Mouse (Mus musculus): ENCODE data around the gene Enpp6. TPM values are rescaled to one million over a fixed set of nuclear protein-coding genes. Genes with fewer than 3 reads are reported as not detected.

Enpp6 gene
- polyA plus RNA-seq, 1 experiment from 2014 or later: 2.5 TPM

DNA sequence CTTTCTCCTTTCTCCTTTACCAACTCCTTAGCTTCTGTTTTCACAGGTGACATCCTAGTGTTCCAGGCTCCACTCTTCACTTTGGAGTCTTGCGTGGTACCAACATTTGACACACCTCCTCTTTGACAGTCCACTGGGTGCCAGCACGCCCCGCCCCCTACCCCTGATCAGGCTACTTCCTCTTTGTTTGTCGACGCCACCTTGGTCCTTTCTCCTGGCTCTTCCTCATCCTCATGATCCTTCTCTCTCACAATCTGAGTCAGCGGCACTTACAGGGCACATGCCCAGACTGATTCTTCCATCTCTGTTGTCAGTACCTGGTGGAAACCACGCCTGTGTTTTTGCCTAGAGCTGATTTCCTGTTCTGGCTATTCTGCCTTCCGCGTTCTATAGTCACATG is 5.9 kb downstream of the Enpp6 start:
- WGBS: 90% methylated on average over 9 of the region's 9 CpGs
- Histone ChIP-seq H3K4me3 (no peak overlapping the region), H3K27me3 (replicated peaks) (no peaks in the 10 kb centered on the region), H3K36me3 (no peaks in the 10 kb centered on the region), H3K27ac (ENCODE audit: poor library complexity, severe bottlenecking) (no peak overlapping the region), H3K4me2 (no peak overlapping the region), H3K9ac (no peak overlapping the region), H3K4me1 (replicated peaks) (no peaks in the 10 kb centered on the region), H3K9me3 (replicated peaks) (no peaks in the 10 kb centered on the region)
- no peak for ATAC-seq (ENCODE audit: insufficient number of reproducible peaks, low FRiP score)

DNA sequence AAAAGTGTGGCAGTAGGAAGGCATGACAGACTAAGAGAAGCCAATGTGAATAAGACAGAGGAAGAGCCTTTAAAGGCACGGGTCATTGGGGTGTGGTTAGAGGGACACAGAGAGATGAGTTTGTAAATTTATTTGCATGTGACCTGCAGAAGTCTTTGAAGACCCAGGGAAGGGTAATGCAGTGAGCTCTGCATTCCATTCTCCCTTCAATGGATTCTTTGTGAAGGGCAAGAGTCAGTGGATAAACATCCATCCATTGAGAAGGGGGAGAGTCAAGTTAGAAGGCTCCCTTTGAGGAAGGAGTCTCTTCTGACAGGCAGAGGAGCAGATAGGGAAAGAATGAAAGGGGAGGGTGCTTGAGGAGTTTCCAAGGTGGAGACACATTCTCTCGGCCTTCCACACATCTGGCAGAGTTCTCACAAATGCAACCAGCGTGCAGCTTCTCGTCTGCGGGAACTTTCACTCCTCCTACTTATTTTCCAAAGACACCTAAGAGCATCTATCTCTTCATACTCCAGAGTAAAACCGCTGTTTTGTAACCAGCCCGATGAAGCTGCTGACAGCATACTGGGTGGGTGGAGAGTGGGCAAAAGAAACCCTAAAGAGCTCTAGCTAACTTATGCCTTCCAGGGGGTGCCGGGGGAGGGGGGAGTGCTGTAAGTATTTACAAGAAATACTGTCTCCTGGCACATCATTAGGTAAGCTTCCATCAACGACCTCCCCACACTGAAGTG is 9.4 kb downstream of the Enpp6 start:
- H3K36me3 ChIP-seq: no peaks in the 10 kb centered on the region
- no peak overlapping the region for H3K4me2 ChIP-seq
- WGBS: 49% methylated on average over 9 of the region's 9 CpGs
- H3K9me3 ChIP-seq (replicated peaks): no peaks in the 10 kb centered on the region
- H3K27ac ChIP-seq (ENCODE audit: poor library complexity, severe bottlenecking): no peak overlapping the region
- no peak overlapping the region for H3K9ac ChIP-seq
- ATAC-seq (ENCODE audit: insufficient number of reproducible peaks, low FRiP score): no peak
- 0 out of 2 replicates have a peak, but pooled peaks cover 7% of the 10 kb centered on the region for H3K27me3 ChIP-seq (replicated peaks)
- H3K4me3 ChIP-seq: no peak overlapping the region
- no peaks in the 10 kb centered on the region for H3K4me1 ChIP-seq (replicated peaks)

DNA sequence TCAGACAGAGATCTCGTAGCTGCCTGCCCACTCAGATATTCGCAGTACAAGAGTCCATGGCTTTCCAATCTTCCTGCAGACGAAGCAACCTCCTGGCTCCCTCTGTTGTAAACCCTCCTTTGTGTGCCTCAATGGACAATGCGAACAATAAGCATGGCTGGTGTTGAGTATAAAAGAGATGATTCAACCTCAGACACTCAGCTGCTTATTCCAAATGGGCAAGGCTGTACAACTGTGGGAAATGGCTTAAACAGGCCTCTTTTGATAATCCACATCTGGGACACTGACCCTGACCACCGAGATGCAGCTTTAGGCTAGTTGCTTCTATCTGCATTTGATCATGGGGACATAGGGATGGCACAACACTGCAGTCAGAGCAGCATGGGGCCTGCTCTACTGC is 19.0 kb downstream of the Enpp6 start:
- Histone ChIP-seq H3K9me3 (replicated peaks) (no peaks in the 10 kb centered on the region), H3K9ac (no peak overlapping the region), H3K4me3 (no peak overlapping the region), H3K36me3 (no peaks in the 10 kb centered on the region), H3K4me2 (no peak overlapping the region), H3K27me3 (replicated peaks) (0 out of 2 replicates have a peak, but pooled peaks cover 8% of the 10 kb centered on the region), H3K27ac (ENCODE audit: poor library complexity, severe bottlenecking) (no peak overlapping the region), H3K4me1 (replicated peaks) (no peaks in the 10 kb centered on the region)
- ATAC-seq (ENCODE audit: insufficient number of reproducible peaks, low FRiP score): no peak
- WGBS: 77% methylated on average over 5 of the region's 5 CpGs

DNA sequence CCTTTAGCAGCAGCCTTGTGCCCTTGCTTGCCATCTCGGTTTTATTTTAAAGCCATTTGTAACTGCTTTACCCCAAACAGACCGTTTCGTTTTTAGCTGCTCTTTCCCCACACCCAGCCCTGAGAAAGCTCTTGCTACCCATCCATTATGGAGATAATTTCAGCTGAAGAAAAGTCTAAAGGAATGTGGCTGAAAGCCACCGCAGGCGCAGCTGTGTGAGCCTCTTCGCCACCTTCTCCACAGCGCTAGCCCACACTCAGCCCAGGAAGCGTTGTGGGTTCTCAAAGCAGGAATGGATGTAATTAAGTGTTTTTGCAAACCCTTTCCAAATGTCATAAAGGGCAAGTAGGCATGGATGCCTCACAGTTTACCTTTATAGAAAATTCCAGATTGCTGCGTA is 20.1 kb downstream of the Enpp6 start:
- H3K9me3 ChIP-seq (replicated peaks): no peaks in the 10 kb centered on the region
- no peak overlapping the region for H3K4me3 ChIP-seq
- no peaks in the 10 kb centered on the region for H3K27me3 ChIP-seq (replicated peaks)
- H3K4me1 ChIP-seq (replicated peaks): no peaks in the 10 kb centered on the region
- no peak for ATAC-seq (ENCODE audit: insufficient number of reproducible peaks, low FRiP score)
- H3K27ac ChIP-seq (ENCODE audit: poor library complexity, severe bottlenecking): no peak overlapping the region
- no peaks in the 10 kb centered on the region for H3K36me3 ChIP-seq
- H3K4me2 ChIP-seq: no peak overlapping the region
- no peak overlapping the region for H3K9ac ChIP-seq
- 64% methylated on average over 9 of the region's 9 CpGs for WGBS

DNA sequence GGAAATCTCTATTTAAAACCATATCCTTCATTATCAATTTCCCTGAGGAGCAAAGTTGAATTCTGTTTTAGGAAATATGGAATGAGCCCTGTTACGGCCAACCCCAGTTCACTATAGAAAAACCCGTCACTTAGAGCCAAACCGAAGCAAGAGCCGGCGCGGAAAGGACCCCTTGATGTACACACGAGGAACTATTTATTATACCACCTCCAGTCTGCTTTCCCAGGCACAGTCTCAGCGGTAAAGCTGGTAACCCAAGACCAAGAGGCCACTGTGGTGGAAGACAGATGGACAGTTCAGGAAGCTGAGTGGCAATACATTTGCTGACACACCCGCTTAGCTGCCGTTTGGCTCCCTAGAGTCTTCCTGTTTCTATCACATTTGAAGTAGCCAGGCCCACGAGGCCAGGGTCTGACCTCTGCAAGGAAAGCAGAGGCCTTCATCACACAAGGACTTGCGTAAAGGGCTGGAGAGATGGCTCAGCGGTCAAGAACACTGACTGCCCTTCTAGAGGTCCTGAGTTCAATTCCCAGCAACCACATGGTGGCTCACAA is 21.6 kb downstream of the Enpp6 start:
- no peak for ATAC-seq (ENCODE audit: insufficient number of reproducible peaks, low FRiP score)
- Histone ChIP-seq H3K27me3 (replicated peaks) (no peaks in the 10 kb centered on the region), H3K27ac (ENCODE audit: poor library complexity, severe bottlenecking) (no peak overlapping the region), H3K36me3 (no peaks in the 10 kb centered on the region), H3K4me3 (no peak overlapping the region), H3K4me1 (replicated peaks) (no peaks in the 10 kb centered on the region), H3K9me3 (replicated peaks) (no peaks in the 10 kb centered on the region), H3K4me2 (no peak overlapping the region), H3K9ac (no peak overlapping the region)
- 77% methylated on average over 13 of the region's 13 CpGs for WGBS

DNA sequence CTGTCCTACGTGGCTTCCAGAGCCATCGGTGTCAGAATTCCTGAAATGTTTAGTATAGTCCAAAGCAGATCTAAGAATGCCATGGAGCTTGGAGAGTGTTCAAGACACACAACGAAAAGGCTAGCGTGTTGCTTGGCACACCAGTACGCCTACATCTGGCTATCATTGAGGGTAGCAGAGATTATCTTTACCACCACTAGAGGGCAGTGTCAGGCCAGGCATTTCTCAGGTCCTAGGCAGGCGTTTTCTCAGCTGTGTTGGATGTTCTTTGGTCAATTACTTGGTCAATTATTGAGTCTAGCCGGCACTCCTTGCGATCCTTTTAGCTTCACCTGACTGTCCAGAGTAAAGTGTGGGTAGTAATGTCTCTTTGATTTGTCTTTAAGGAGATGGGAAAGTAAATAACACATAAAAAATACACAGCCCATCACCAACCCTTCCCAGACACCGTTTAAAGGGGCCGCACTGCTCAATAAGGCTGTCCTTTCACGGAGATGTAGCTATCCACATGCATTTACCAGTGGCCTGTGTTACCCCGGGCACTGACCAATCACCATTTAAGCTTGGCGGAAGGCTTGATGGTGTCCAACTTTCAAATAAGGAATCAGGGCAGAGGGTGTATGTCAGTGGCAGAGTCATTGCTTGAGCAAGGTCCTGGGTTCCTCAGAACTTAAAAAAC is 29.7 kb downstream of the Enpp6 start:
- H3K36me3 ChIP-seq: no peaks in the 10 kb centered on the region
- no peak overlapping the region for H3K9ac ChIP-seq
- no peak overlapping the region for H3K27ac ChIP-seq (ENCODE audit: poor library complexity, severe bottlenecking)
- no peak overlapping the region for H3K4me2 ChIP-seq
- no peak for ATAC-seq (ENCODE audit: insufficient number of reproducible peaks, low FRiP score)
- H3K4me1 ChIP-seq (replicated peaks): no peaks in the 10 kb centered on the region
- H3K9me3 ChIP-seq (replicated peaks): no peaks in the 10 kb centered on the region
- 44% methylated on average over 13 of the region's 13 CpGs for WGBS
- H3K27me3 ChIP-seq (replicated peaks): peaks cover 37% of the 10 kb centered on the region
- no peak overlapping the region for H3K4me3 ChIP-seq

DNA sequence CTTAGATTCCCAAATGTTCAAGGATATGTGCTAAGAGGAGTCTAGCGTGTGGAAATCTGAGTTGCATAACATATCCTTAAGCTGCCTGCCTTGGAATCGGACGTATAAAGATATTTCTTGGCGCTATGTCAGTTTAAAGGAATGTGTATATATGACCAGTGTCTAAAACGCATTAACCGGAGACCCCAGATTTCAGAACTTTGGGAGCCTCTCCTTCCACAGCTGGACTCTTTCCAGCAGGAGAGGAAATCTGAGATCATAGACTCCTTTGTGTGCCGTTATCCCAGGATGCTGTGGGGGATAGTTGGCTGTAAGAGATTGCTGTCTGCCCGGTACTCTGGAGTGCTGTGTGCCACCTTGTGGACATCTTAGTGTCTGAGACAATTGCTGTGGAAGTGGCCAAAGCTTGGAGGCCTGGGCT is 34.5 kb downstream of the Enpp6 start:
- no peak overlapping the region for H3K9ac ChIP-seq
- ATAC-seq (ENCODE audit: insufficient number of reproducible peaks, low FRiP score): no peak; the same call in 1 of the 2 replicates
- H3K36me3 ChIP-seq: no peaks in the 10 kb centered on the region
- peaks cover 10% of the 10 kb centered on the region for H3K4me1 ChIP-seq (replicated peaks)
- H3K27me3 ChIP-seq (replicated peaks): peaks cover 43% of the 10 kb centered on the region
- 50% methylated on average over 8 of the region's 8 CpGs for WGBS
- H3K4me3 ChIP-seq: no peak overlapping the region
- no peak overlapping the region for H3K27ac ChIP-seq (ENCODE audit: poor library complexity, severe bottlenecking)
- H3K4me2 ChIP-seq: no peak overlapping the region
- H3K9me3 ChIP-seq (replicated peaks): no peaks in the 10 kb centered on the region

DNA sequence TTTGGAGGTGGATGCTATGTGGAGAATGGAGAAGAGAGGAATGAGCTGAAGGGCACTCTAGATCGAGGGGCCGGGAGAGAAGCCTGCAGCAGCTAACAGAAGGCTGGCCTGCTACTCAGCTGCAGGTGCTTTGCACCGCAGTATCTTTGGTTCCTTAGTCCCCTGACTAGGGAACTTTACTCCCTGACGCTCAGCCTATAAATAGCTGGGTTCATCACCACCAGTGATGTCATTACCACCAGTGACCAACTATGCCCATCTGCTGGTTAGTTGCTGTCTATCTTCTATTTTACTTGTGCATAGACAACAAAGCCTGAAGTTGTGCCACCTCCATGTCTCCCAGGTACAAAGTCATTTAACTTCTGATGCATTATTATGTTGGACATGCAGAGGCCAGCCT is 37.9 kb downstream of the Enpp6 start:
- 59% methylated on average over 4 of the region's 4 CpGs for WGBS
- peaks cover 27% of the 10 kb centered on the region for H3K27me3 ChIP-seq (replicated peaks)
- no peak for ATAC-seq (ENCODE audit: insufficient number of reproducible peaks, low FRiP score)
- H3K4me3 ChIP-seq: no peak overlapping the region
- no peaks in the 10 kb centered on the region for H3K9me3 ChIP-seq (replicated peaks)
- H3K27ac ChIP-seq (ENCODE audit: poor library complexity, severe bottlenecking): no peak overlapping the region
- no peak overlapping the region for H3K4me2 ChIP-seq
- H3K36me3 ChIP-seq: no peaks in the 10 kb centered on the region
- H3K4me1 ChIP-seq (replicated peaks): peaks cover 12% of the 10 kb centered on the region
- H3K9ac ChIP-seq: no peak overlapping the region

DNA sequence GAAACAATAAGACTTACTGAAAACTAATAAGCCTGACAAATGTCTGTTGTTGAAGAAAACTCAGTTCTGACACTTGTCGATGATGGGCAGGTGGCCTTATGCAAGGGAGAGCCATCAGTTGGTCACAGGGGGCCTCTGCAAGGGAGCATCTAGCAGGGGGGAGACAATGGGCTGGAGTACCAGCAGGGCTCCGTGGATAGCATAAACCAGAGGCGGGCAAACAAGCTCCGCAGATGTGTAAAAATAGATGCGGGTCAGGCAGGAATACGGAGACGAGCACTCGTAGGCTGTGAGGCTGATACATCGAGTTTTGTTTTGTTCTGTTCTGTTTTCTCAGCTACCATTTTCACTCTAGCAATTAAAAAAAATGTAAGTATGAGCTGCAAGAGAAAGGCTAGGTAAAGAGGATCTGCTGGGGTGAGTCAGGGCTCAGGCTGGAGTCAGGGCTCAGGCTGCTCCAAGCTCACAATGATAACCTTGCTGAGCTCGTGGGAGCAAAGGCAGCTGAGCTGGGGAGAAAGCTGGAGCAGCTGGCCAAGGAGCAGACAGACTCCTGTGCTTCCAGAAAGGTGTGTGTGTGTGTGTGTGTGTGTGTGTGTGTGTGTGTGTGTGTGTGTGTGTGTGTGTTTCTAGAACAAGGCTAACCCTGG is 40.3 kb downstream of the Enpp6 start:
- H3K4me3 ChIP-seq: no peak overlapping the region
- H3K4me1 ChIP-seq (replicated peaks): peaks cover 12% of the 10 kb centered on the region
- H3K4me2 ChIP-seq: peak overlapping the region; percentile 50
- WGBS: 38% methylated on average over 10 of the region's 10 CpGs
- no peaks in the 10 kb centered on the region for H3K36me3 ChIP-seq
- no peak overlapping the region for H3K27ac ChIP-seq (ENCODE audit: poor library complexity, severe bottlenecking)
- H3K27me3 ChIP-seq (replicated peaks): peaks cover 22% of the 10 kb centered on the region
- H3K9me3 ChIP-seq (replicated peaks): no peaks in the 10 kb centered on the region
- ATAC-seq (ENCODE audit: insufficient number of reproducible peaks, low FRiP score): no peak
- no peak overlapping the region for H3K9ac ChIP-seq

DNA sequence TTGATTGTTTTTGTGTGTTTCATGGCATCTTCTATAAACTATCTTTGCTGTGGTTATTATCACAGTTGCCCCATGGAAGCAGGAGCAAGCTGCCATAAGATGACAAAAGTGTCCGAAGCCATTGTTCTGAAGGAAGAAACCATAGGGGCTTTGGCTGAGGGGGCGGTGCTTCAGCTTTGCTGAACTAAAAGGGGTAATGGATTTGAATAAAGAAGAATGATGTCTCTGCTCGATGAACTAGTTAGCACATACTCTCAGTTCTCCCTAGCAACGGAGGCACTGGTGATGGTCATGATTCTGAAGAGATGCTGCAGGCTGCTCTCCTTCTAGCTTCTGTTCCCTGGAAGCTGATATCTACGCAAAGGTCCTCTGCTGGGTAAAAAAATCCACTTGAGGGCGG is 41.8 kb downstream of the Enpp6 start:
- H3K27me3 ChIP-seq (replicated peaks): peaks cover 9% of the 10 kb centered on the region
- H3K9ac ChIP-seq: no peak overlapping the region
- ATAC-seq (ENCODE audit: insufficient number of reproducible peaks, low FRiP score): no peak
- H3K4me3 ChIP-seq: no peak overlapping the region
- WGBS: 79% methylated on average over 6 of the region's 6 CpGs
- peaks cover 12% of the 10 kb centered on the region for H3K4me1 ChIP-seq (replicated peaks)
- no peak overlapping the region for H3K4me2 ChIP-seq
- no peaks in the 10 kb centered on the region for H3K36me3 ChIP-seq
- H3K9me3 ChIP-seq (replicated peaks): no peaks in the 10 kb centered on the region
- no peak overlapping the region for H3K27ac ChIP-seq (ENCODE audit: poor library complexity, severe bottlenecking)

DNA sequence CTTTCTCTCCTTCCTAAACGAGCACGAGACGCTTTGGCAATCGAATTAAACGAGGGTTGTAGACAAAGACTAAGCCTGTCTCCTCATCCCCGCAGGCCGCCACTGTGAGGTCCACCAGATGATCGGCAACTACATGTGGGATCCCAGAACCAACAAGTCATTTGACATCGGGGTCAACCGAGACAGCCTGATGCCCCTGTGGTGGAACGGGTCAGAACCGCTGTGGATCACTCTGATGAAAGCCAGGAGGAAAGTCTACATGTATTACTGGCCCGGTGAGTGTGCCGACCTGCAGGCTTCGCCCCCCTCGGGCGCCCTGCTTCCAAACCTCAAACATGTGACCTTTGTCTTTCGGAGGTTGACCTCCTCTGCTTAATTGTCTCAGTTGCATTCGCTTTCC is 43.6 kb downstream of the Enpp6 start:
- Histone ChIP-seq H3K4me1 (replicated peaks) (peaks cover 2% of the 10 kb centered on the region; the same call in 1 of the 2 replicates), H3K9me3 (replicated peaks) (no peaks in the 10 kb centered on the region), H3K36me3 (no peaks in the 10 kb centered on the region), H3K9ac (no peak overlapping the region), H3K4me3 (no peak overlapping the region), H3K27me3 (replicated peaks) (0 out of 2 replicates have a peak, but pooled peaks cover 4% of the 10 kb centered on the region), H3K4me2 (no peak overlapping the region), H3K27ac (ENCODE audit: poor library complexity, severe bottlenecking) (no peak overlapping the region)
- 92% methylated on average over 19 of the region's 19 CpGs for WGBS
- no peak for ATAC-seq (ENCODE audit: insufficient number of reproducible peaks, low FRiP score)
